Mouse (Mus musculus): ENCODE measurements around the gene Gm16223. TPM values are rescaled to one million over a fixed set of nuclear protein-coding genes. Genes with fewer than 3 reads are reported as not detected.

Gm16223 gene
- total and polyA plus RNA-seq, 3 experiments: not detected

- TF ChIP-seq MYB (IDR thresholded peaks at IDR 0.05; ENCODE audit: low read depth, low read length): no peak
- no peak for TF ChIP-seq CTCF (IDR thresholded peaks at IDR 0.05 in 2 of 3, conservative IDR thresholded peaks at IDR 0.05 in 1 of 3; ENCODE audit: control insufficient read depth in 1 of 3, insufficient read depth in 1 of 3, low read depth in 2 of 3, low read length in 3 of 3, poor library complexity in 1 of 3, severe bottlenecking in 1 of 3)
- TF ChIP-seq TBP (IDR thresholded peaks at IDR 0.05; ENCODE audit: low read depth, low read length): no peak
- no peak for TF ChIP-seq MXI1 (IDR thresholded peaks at IDR 0.05; ENCODE audit: low read depth, low read length)
- no peak for TF ChIP-seq ZKSCAN1 (IDR thresholded peaks at IDR 0.05; ENCODE audit: low read depth, low read length)
- TF ChIP-seq JUND (IDR thresholded peaks at IDR 0.05; ENCODE audit: low read depth, low read length): no peak
- TF ChIP-seq NRF1 (IDR thresholded peaks at IDR 0.05; ENCODE audit: insufficient read depth, low read depth, low read length, poor library complexity, severe bottlenecking): no peak
- TF ChIP-seq POLR2A (IDR thresholded peaks at IDR 0.05; ENCODE audit: control insufficient read depth in 1 of 2, insufficient read depth in 1 of 2, low read depth in 1 of 2, low read length in 2 of 2, poor library complexity in 1 of 2): no peak
- no peak for TF ChIP-seq EP300 (IDR thresholded peaks at IDR 0.05; ENCODE audit: low read depth in 1 of 2, low read length in 2 of 2)
- no peak for TF ChIP-seq ELF1 (IDR thresholded peaks at IDR 0.05; ENCODE audit: low read depth, low read length)
- TF ChIP-seq KAT2A (conservative IDR thresholded peaks at IDR 0.05; ENCODE audit: low read depth, low read length): no peak
- Histone ChIP-seq H3K36me3 (ENCODE audit: control insufficient read depth in 1 of 2, insufficient read depth in 2 of 2, low read length in 2 of 2) (no peaks in the 10 kb centered on the region), H3K4me3 (ENCODE audit: control insufficient read depth in 1 of 2, insufficient read depth in 1 of 2, low read depth in 2 of 2, low read length in 2 of 2) (no peak overlapping the region), H3K27ac (ENCODE audit: control insufficient read depth, low read depth, low read length) (no peak overlapping the region), H3K9ac (ENCODE audit: control insufficient read depth, low read depth, low read length, poor library complexity, severe bottlenecking) (no peak overlapping the region), H3K27me3 (ENCODE audit: control insufficient read depth in 1 of 2, insufficient read depth in 2 of 2, low read length in 2 of 2) (no peaks in the 10 kb centered on the region), H3K79me2 (ENCODE audit: control insufficient read depth, insufficient read depth, low read length, poor library complexity) (no peaks in the 10 kb centered on the region), H3K9me3 (replicated peaks; ENCODE audit: insufficient read depth, low read length) (no peaks in the 10 kb centered on the region), H3K4me1 (ENCODE audit: control insufficient read depth in 1 of 2, insufficient read depth in 2 of 2, low read length in 2 of 2) (no peaks in the 10 kb centered on the region)
- no peak for DNase-seq (ENCODE audit: low read depth, low spot score)
These were observed 57.8 kb downstream of the Gm16223 start for GRCm38 (mm10) chr5:42125562-42125961.

- Histone ChIP-seq H3K27me3 (ENCODE audit: control insufficient read depth in 1 of 2, insufficient read depth in 2 of 2, low read length in 2 of 2) (no peaks in the 10 kb centered on the region), H3K4me3 (ENCODE audit: control insufficient read depth in 1 of 2, insufficient read depth in 1 of 2, low read depth in 2 of 2, low read length in 2 of 2) (no peak overlapping the region), H3K27ac (ENCODE audit: control insufficient read depth, low read depth, low read length) (no peak overlapping the region), H3K9ac (ENCODE audit: control insufficient read depth, low read depth, low read length, poor library complexity, severe bottlenecking) (no peak overlapping the region), H3K9me3 (replicated peaks; ENCODE audit: insufficient read depth, low read length) (no peaks in the 10 kb centered on the region), H3K79me2 (ENCODE audit: control insufficient read depth, insufficient read depth, low read length, poor library complexity) (no peaks in the 10 kb centered on the region), H3K36me3 (ENCODE audit: control insufficient read depth in 1 of 2, insufficient read depth in 2 of 2, low read length in 2 of 2) (no peaks in the 10 kb centered on the region), H3K4me1 (ENCODE audit: control insufficient read depth in 1 of 2, insufficient read depth in 2 of 2, low read length in 2 of 2) (no peaks in the 10 kb centered on the region)
- TF ChIP-seq MEF2A (IDR thresholded peaks at IDR 0.05; ENCODE audit: extremely low read depth, insufficient replicate concordance, low read depth, low read length, poor library complexity, severe bottlenecking) (no peak), MYC (IDR thresholded peaks at IDR 0.05; ENCODE audit: low read depth, low read length) (no peak), NRF1 (IDR thresholded peaks at IDR 0.05; ENCODE audit: insufficient read depth, low read depth, low read length, poor library complexity, severe bottlenecking) (no peak), HCFC1 (IDR thresholded peaks at IDR 0.05; ENCODE audit: low read depth, low read length) (no peak), MXI1 (IDR thresholded peaks at IDR 0.05; ENCODE audit: low read depth, low read length) (no peak), MAFK (IDR thresholded peaks at IDR 0.05; ENCODE audit: borderline replicate concordance, low read depth, low read length) (no peak)
- no peak for DNase-seq (ENCODE audit: low read depth, low spot score)
These were observed 87.9 kb downstream of the Gm16223 start for GRCm38 (mm10) chr5:42155626-42156025.

Measured in MEL (cell line).